21 mouse cellular contexts compared by ENCODE assay signal in the genomic region with DNA sequence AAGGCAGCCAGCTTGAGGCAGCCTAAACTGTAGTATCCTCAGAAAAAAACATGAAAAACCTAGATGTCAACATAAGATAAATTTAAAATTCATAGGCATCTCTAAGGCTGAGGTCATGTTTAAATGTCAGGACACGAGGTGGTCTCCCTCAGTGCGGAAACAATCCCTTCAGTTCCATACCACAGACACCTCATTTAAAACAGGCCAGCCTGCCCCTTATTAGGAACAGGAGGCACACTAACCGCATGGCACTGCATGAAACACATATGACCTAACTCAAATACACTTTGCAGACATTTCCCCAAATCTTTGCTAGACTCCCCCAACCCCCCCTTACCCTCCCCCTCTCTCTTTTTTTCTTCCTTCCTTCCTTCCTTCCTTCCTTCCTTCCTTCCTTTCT. TPM values are rescaled to one million over a fixed set of nuclear protein-coding genes. Genes with fewer than 3 reads are reported as not detected.
A peak's percentile ranks its signal among the peaks of the same experiment; 100 is the strongest.
DNase-seq lines count a peak whose midpoint lies in the region; ATAC-seq and TF ChIP-seq lines count a peak whose summit lies in the region.
"Had no signal": no experiment of that assay in that cellular context is flagged by ENCODE, and none has a peak within 500 bp of the region (broad histone marks: within the 10 kb centered on the region; RNA-seq: fewer than 3 reads in every experiment).

No protein-coding gene starts in this region.

- WGBS in forebrain, embryonic 10.5 days, result 40% methylated on average over 3 of the region's 3 CpGs
- 61% methylated on average over 3 of the region's 3 CpGs for WGBS in forebrain, embryonic 15.5 days
- 56% methylated on average over 3 of the region's 3 CpGs for WGBS in lung, postnatal 0 days
- WGBS in hindbrain, embryonic 13.5 days, result 55% methylated on average over 3 of the region's 3 CpGs
- 53% methylated on average over 3 of the region's 3 CpGs for WGBS in midbrain, postnatal 0 days

- no peak for TF ChIP-seq CTCF in lung, postnatal 0 days (IDR thresholded peaks at IDR 0.05)
- TF ChIP-seq CTCF in midbrain, postnatal 0 days (IDR thresholded peaks at IDR 0.05), result no peak

- H3K36me3 ChIP-seq in forebrain, embryonic 10.5 days (replicated peaks), result peaks cover 29% of the 10 kb centered on the region
- no peaks in the 10 kb centered on the region for H3K36me3 ChIP-seq in forebrain, embryonic 15.5 days
- H3K36me3 ChIP-seq in lung, postnatal 0 days (ENCODE audit: insufficient read depth, low read length), result no peaks in the 10 kb centered on the region
- H3K36me3 ChIP-seq in hindbrain, embryonic 13.5 days, result no peaks in the 10 kb centered on the region; the same call in 1 of the 2 replicates
- peaks cover 7% of the 10 kb centered on the region; the same call in 1 of the 2 replicates for H3K36me3 ChIP-seq in midbrain, postnatal 0 days (ENCODE audit: insufficient read depth, low read length)

- peak overlapping the region; percentile 74; the same call in 1 of the 2 replicates for H3K27ac ChIP-seq in forebrain, embryonic 10.5 days
- H3K27ac ChIP-seq in forebrain, embryonic 15.5 days (replicated peaks), result no peak overlapping the region
- H3K27ac ChIP-seq in lung, postnatal 0 days (ENCODE audit: low read length), result no peak overlapping the region
- H3K27ac ChIP-seq in hindbrain, embryonic 13.5 days, result peak overlapping the region; percentile 89
- H3K27ac ChIP-seq in midbrain, postnatal 0 days (ENCODE audit: low read depth, low read length), result 0 out of 2 replicates have a peak overlapping the region, but pooled peaks have one; percentile 64
- H3K27ac ChIP-seq: embryonic facial prominence, embryonic 15.5 days; lung, embryonic 15.5 days had no signal

- no peak for TF ChIP-seq EP300 in lung, postnatal 0 days (IDR thresholded peaks at IDR 0.05)

- no peak overlapping the region for H3K4me3 ChIP-seq in forebrain, embryonic 10.5 days
- H3K4me3 ChIP-seq in forebrain, embryonic 15.5 days, result no peak overlapping the region
- no peak overlapping the region for H3K4me3 ChIP-seq in lung, postnatal 0 days (ENCODE audit: low read depth, low read length)
- no peak overlapping the region for H3K4me3 ChIP-seq in hindbrain, embryonic 13.5 days
- no peak overlapping the region for H3K4me3 ChIP-seq in midbrain, postnatal 0 days (ENCODE audit: low read depth, low read length)
- H3K4me3 ChIP-seq: embryonic facial prominence, embryonic 15.5 days; forebrain, embryonic 13.5 days; lung, embryonic 15.5 days; megakaryocyte, embryonic 14.5 days; stomach, embryonic 15.5 days had no signal

- no peak overlapping the region for H3K9ac ChIP-seq in forebrain, embryonic 15.5 days (replicated peaks)
- no peak overlapping the region for H3K9ac ChIP-seq in lung, postnatal 0 days (replicated peaks; ENCODE audit: low read depth)
- 0 out of 2 replicates have a peak overlapping the region, but pooled peaks have one; percentile 47 for H3K9ac ChIP-seq in hindbrain, embryonic 13.5 days
- H3K9ac ChIP-seq in midbrain, postnatal 0 days (replicated peaks; ENCODE audit: low read length, poor library complexity, severe bottlenecking), result 0 out of 2 replicates have a peak overlapping the region, but pooled peaks have one; percentile 5
- H3K9ac ChIP-seq: embryonic facial prominence, embryonic 15.5 days; lung, embryonic 15.5 days; stomach, embryonic 15.5 days had no signal

- no peaks in the 10 kb centered on the region for H3K27me3 ChIP-seq in forebrain, embryonic 10.5 days (ENCODE audit: poor library complexity, severe bottlenecking)
- no peaks in the 10 kb centered on the region for H3K27me3 ChIP-seq in forebrain, embryonic 15.5 days
- no peaks in the 10 kb centered on the region for H3K27me3 ChIP-seq in lung, postnatal 0 days (replicated peaks; ENCODE audit: insufficient read depth, low read length)
- H3K27me3 ChIP-seq in hindbrain, embryonic 13.5 days, result no peaks in the 10 kb centered on the region
- H3K27me3 ChIP-seq in midbrain, postnatal 0 days (ENCODE audit: insufficient read depth, low read length), result no peaks in the 10 kb centered on the region
- H3K27me3 ChIP-seq: embryonic facial prominence, embryonic 15.5 days; forebrain, embryonic 13.5 days; lung, embryonic 15.5 days; megakaryocyte, embryonic 14.5 days; stomach, embryonic 15.5 days had no signal

- H3K4me1 ChIP-seq in forebrain, embryonic 10.5 days, result peaks cover 38% of the 10 kb centered on the region
- H3K4me1 ChIP-seq in forebrain, embryonic 15.5 days, result peaks cover 42% of the 10 kb centered on the region
- H3K4me1 ChIP-seq in lung, postnatal 0 days (ENCODE audit: insufficient read depth, low read depth, low read length), result peaks cover 5% of the 10 kb centered on the region; the same call in 1 of the 2 replicates
- H3K4me1 ChIP-seq in hindbrain, embryonic 13.5 days (replicated peaks), result peaks cover 45% of the 10 kb centered on the region
- H3K4me1 ChIP-seq in midbrain, postnatal 0 days (ENCODE audit: insufficient read depth, low read length), result peaks cover 15% of the 10 kb centered on the region

- H3K4me2 ChIP-seq in forebrain, embryonic 15.5 days (replicated peaks), result no peak overlapping the region
- no peak overlapping the region for H3K4me2 ChIP-seq in lung, postnatal 0 days (replicated peaks; ENCODE audit: low read depth, low read length)
- no peak overlapping the region for H3K4me2 ChIP-seq in hindbrain, embryonic 13.5 days
- no peak overlapping the region for H3K4me2 ChIP-seq in midbrain, postnatal 0 days (ENCODE audit: low read depth, low read length, poor library complexity, severe bottlenecking)
- H3K4me2 ChIP-seq: embryonic facial prominence, embryonic 15.5 days; liver, embryonic 11.5 days; lung, embryonic 15.5 days; stomach, embryonic 15.5 days had no signal

- no peaks in the 10 kb centered on the region for H3K9me3 ChIP-seq in forebrain, embryonic 10.5 days
- H3K9me3 ChIP-seq in forebrain, embryonic 15.5 days, result no peaks in the 10 kb centered on the region
- no peaks in the 10 kb centered on the region for H3K9me3 ChIP-seq in lung, postnatal 0 days (ENCODE audit: low read length)
- no peaks in the 10 kb centered on the region for H3K9me3 ChIP-seq in hindbrain, embryonic 13.5 days
- no peaks in the 10 kb centered on the region for H3K9me3 ChIP-seq in midbrain, postnatal 0 days (ENCODE audit: low read length)
- H3K9me3 ChIP-seq: embryonic facial prominence, embryonic 15.5 days; forebrain, embryonic 13.5 days; lung, embryonic 15.5 days; megakaryocyte, embryonic 14.5 days; stomach, embryonic 15.5 days had no signal

- ATAC-seq in forebrain, embryonic 15.5 days (replicated peaks), result no peak
- ATAC-seq in lung, postnatal 0 days, result peak; percentile 30; the same call in 1 of the 2 replicates
- ATAC-seq in hindbrain, embryonic 13.5 days (ENCODE audit: low FRiP score), result no peak
- no peak for ATAC-seq in midbrain, postnatal 0 days (ENCODE audit: low FRiP score)

- no peak for DNase-seq in forebrain, embryonic 10.5 days (ENCODE audit: extremely low spot score, low spot score)
- no peak for DNase-seq in lung, postnatal 0 days (ENCODE audit: low spot score)
- no peak for DNase-seq in lung, postnatal 10 days
- no peak for DNase-seq in midbrain, postnatal 0 days (ENCODE audit: low spot score)
- DNase-seq in adrenal gland, adult (ENCODE audit: inconsistent age in 2 of 2, low spot score in 1 of 2), result no peak
- no peak for DNase-seq in urinary bladder, postnatal 4 days (ENCODE audit: low spot score in 2 of 2)
- DNase-seq: cerebellum, adult 11-12 months; kidney, adult 18-20 months; kidney, postnatal 25 days; right cerebral cortex, adult 18-20 months; thymus, postnatal 25 days had no signal

RNA-seq across cellular contexts. Expression of a gene that starts 44.9 kb away (rescaled TPM):
- polyA plus RNA-seq in forebrain, embryonic 10.5 days (2016; fragmentation: Nextera tagmentation; extraction: Ambion mirVana), result 46.6 and 49.9 TPM in 2 replicates
- 51.8 and 55.1 TPM in 2 replicates for polyA plus RNA-seq in forebrain, embryonic 15.5 days (2015; fragmentation: Nextera tagmentation; extraction: Ambion mirVana)
- polyA plus RNA-seq in lung, postnatal 0 days (2015; fragmentation: Nextera tagmentation; extraction: Ambion mirVana), result 29.3 and 34.2 TPM in 2 replicates
- 55.4 and 55.6 TPM in 2 replicates for polyA plus RNA-seq in hindbrain, embryonic 13.5 days (2015; fragmentation: Nextera tagmentation; extraction: Ambion mirVana)
- total RNA-seq in midbrain, postnatal 0 days (2014; rRNA removed), result 62.3 and 72.8 TPM in 2 replicates
- polyA plus RNA-seq in midbrain, postnatal 0 days (2015; fragmentation: Nextera tagmentation; extraction: Ambion mirVana), result 38.3 and 44.3 TPM in 2 replicates
- total RNA-seq: common myeloid progenitor, adult 5-6 weeks; hematopoietic stem cell, adult 5-6 weeks had no signal

Comparison
In these comparisons a context has a peak if more than half of its experiments do, and no peak if none do; other contexts are left out.
1. H3K27ac ChIP-seq: peak in forebrain, embryonic 10.5 days (single experiment), hindbrain, embryonic 13.5 days (single experiment) and midbrain, postnatal 0 days (single experiment); none in forebrain, embryonic 15.5 days (single experiment) and lung, postnatal 0 days (single experiment).
2. H3K9ac ChIP-seq: peak in hindbrain, embryonic 13.5 days (single experiment) and midbrain, postnatal 0 days (single experiment); none in forebrain, embryonic 15.5 days (single experiment) and lung, postnatal 0 days (single experiment).